Mouse (Mus musculus) mesoderm, embryonic 11.5 days (tissue): Measurements from ENCODE around the gene C1qtnf7.

ENCODE experiments used
- DNase-seq: peaks from one replicate; pipeline ENCODE4 v3.0.0-alpha.2; 2012; ENCODE audit warnings: low read depth, low spot score

Gene C1qtnf7

DNA sequence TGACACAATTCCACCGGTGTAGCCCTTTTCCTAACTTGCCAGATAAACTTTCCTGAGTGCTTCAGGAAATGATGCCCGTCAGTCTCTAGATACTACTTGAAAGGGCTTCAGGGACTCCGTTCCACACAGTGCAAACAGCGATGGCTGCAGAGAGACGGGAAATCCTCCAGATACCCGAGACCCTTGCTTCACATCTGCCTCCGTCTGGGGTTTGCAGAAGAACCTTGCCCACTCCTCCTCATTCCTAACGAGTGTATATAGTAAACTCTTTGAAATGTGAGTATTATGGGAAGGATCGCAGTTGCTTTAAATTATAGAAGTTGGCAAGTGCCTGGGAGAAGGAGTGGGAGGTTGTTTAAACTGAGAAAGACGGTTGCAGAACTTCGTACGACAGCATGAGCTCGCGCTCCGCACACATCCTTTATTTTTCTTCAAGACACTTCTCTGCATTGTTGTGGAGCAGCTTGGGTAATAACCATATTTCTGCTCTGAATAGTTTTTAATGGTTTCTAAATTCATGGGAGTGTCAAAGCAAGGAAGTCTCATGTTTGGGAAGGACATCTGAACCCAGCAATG is at the start of gene C1qtnf7:
Gene C1qtnf7 (plus strand): TSS at position 138 of the 576 bp plus-strand sequence.
- DNase-seq: peak; percentile 39

DNA sequence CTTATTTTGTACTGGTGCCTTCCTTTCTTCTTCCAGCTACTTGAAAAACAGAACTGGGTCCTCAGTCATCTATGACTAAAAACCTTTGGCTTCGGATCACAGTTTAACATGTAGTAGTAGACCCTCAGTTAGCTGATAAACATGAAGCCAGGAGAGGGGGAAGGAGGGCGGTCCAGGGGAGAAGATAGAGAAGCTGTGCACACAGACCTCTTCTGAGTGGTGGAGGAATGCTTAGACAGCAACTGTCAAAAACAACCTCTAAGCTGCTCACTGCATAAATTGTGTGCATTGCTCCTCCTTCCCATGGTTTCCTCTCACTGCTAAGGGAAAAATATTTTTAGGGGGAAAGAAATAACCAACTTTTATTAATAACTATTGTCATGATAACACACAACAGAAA is 48.6 kb upstream of the C1qtnf7 start:
- DNase-seq: no peak

DNA sequence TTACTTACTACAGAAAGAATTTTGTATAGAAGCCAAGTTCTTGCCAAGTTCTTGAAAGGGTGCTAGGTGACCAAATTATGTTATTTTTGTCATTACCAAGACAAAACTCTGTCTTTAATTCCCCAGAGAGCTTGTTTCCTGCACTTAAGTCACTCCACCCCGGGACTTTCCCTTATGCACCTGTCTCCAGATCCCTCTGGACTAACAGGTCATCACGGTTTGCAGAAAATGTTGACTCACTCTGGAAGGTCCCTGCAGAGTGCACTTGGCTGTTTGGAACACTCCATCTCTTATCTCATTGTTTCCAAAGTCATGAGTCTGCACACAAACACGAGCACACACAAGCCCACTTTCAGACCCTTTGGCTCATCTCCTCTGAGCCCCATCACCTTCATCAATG is 48.1 kb upstream of the C1qtnf7 start:
- DNase-seq: no peak

DNA sequence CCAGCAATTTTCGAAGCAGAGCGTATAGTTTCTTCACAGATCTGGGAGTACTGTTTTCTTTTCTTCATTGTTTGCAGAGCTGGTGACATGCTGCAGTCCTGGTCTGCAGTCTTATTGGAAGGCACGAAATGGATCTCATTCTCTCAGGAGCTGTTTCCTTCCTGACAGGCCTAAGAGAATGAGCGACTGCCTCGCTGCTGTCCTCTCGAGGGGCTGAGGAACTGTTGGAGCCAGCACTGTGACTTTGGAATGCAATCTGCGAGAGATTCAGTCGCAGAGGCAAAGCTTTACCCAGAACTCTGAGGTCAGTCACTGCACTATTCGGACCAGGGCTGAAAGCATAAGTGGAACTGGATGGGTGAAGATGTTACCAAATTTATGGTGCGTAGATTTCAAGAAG is 46.4 kb upstream of the C1qtnf7 start:
- DNase-seq: no peak

DNA sequence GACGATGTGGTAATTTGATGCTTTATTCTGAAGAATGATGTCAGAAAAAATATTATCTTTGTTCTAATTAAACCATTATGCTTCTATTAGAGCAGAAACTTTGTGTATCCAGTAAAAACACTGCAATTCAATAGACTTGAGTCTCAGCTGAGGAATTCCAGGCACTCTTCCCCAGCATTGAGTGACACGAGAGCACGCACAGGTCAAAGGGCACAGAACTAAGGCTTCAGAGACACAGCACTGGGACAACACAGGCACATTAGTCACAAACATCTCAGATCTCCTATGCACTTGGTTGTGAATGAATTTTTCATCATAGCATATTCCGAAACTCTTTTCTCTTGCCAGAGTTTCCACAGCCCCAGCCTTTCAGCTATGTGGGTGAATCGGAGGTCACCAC is 37.4 kb upstream of the C1qtnf7 start:
- peak; percentile 48 for DNase-seq

DNA sequence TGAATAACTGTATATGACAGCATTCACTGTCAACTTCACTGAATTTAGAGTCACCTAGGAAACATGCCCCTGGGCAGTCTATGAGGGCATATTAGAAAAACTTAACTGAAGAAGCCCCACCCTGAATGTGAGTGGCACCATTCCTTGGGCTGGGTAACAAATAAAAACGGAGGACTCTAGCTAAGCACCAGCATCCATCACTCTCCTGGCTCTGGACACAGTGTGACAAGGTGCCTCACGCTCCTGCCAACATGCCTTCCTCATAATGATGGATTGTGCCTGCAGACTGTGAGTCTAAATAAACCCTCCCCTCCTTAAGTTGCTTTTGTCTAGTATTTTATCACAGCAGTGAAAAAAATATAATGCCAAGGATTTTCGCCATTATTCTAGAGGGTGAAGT is 35.3 kb upstream of the C1qtnf7 start:
- no peak for DNase-seq

DNA sequence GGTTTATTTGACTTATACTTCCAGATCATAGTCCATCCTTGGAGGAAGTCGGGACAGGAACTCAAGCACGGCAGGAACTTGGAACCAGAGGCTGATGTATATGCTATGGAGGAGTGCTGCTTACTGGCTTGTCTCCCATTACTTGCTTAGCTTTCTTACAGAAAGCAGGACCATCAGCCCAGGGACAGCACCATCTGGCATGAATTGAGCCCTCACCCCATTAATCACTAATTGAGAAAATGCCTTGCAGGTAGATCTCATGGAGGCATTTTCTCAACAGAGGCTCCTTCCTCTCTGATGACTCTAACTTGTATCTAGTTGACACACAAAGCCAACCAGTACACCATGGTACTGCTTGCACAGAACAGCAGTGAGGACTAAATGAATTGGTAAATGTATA is 34.6 kb upstream of the C1qtnf7 start:
- no peak for DNase-seq

DNA sequence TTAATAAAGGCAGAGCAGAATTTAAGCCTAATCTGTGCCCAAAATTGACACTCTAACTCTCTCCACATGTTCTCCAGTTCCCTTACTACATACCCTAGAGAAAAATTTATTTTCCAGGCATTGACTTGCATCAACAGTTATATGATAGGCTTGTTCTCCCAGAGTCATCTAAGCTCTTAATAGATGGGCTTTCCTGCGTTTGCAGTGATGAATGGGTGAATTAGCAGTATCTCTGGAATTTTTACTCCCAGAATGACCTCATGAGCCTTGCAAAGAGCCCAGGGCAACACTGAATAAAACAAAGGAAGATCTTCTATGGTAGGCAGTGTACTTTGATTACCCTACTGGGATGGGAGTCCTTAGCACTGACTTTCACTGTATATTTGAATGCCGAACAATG is 33.5 kb upstream of the C1qtnf7 start:
- DNase-seq: peak; percentile 60

DNA sequence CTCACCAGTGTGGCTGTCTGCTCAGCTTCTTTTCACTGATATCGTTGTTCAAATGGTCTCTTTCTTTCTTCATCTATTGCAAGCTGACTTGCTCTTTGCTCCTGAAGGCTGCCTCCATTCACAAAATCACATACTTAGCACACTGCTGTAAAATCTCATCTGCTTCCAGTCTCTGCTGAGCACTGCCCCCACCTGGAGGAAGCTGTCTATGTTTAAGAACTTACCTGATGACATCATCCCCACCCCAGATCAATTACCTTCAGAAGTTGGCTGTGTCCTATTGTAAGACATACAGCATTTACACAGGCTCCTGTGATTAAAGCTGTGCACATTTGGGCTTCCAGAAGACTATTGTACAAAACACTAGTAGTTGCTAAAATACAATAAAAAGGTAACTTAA is 13.5 kb upstream of the C1qtnf7 start:
- DNase-seq: no peak

DNA sequence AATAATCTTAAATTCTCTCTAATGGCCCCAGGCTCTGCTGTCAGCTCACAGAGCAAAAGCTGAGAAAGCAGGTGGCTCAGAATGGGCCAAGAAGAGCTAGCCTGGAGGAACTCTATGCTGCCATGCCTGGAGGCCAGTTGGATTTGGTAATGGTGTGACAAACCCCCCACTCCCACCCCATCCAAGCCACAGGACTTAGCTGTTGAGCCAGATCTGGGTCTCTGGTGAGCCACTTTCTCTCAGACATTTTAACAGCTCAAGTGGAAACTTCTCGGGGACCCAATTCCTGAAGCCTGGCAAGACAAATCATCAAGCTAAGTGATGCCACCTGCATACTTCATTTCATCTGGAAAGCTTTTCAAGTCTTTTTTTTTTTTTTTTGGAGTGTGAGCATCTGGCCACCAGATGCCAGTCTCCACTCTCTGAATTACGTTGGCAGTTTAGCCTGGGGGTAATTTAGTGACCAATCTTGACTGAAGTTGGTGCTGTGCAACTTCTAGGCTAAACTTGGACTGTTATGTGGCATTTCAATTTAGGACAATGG is 11.0 kb upstream of the C1qtnf7 start:
- peak; percentile 63 for DNase-seq

DNA sequence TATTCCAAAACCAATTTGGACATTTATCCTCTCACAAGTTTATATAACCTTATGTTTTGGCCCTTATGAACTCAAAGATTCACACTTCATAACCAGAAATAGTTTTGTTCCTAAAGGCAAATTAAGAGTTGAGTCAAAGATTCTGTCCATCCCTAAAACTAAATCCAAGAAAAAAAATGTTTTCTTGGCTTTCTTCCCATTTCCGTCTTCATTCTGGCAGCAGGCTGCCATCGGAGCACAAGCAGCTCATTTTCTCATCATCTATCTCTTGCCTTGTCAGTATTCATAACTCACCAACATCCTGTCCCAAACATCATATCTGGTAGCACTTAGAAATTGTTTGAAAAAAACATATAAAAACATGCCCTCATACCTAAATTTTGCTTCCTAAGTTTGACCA is 6.9 kb upstream of the C1qtnf7 start:
- no peak for DNase-seq

DNA sequence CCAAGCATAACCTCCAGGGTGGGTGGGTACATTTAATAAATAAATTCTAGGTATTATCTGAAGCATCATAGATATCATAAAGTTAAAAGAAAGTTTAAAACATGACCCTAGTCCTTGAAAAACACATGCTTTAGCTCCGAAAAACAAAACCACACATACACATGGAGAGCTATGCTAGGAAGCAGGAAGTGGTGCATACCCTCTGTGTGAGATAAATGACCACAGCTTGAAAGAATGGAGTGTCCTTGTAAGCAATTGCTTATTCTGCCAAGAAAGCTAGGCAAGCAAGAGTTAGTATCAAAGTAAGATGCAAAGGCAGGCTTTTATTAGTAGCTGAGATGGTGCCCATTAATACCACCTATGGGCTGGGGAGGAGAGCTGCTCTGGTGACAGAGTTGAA is 6.4 kb upstream of the C1qtnf7 start:
- DNase-seq: no peak

DNA sequence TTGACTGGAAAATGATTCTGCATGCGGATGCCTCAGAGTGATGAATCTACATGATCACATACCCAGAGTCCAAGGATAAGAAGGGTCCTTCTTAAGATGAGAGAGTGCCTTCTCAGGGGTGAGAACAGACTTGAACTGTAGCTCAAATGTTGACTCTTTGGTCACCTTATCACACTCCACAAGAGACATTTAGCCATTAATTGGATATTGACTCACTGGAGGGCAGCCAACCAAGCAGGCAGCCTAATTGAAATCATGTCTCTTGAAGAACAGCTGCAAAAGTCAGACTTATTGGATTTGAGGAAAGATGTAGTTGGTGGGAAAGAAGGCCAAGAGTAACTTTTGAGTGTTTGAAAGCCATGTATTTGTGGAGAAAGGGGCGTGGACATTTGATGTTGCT is 4.2 kb upstream of the C1qtnf7 start:
- DNase-seq: no peak

DNA sequence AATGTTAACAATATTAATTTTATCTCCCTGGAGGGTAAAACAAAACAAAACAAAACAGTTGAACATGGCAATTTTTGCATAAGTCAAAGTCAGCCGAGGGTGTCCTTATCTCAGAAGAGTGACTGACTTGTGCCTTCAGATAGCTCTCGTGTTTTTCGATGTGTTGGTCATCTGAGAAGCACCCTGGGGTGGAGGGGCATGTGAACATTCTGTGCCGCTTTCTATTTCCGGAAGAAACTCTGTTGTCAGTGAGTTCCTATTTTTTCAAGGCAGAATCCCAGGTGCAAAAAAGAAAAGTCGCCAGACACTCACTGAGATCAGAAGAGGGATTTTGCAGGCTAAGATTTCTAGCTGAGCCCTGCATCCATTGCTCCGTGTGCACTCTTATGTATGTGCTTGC is 1.2 kb downstream of the C1qtnf7 start:
- DNase-seq: no peak

DNA sequence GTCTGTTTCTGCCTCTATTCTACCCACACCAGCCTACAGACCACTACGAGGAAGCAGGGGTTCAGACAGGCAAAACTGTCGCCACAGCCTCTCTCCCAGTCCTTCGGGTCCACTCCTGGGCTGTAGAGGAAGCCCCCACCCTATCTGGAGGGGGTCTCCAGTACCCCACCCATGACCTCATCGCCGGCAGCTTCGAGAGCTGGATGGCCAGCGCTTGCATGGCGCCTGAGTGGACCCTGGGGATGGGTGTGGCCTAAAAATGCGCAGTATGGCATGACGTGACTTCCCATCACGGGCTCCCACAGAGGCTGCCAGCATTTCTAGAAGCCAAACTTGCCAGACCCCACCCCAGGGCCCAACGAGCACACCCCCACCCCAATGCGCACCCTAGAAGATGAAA is 2.0 kb downstream of the C1qtnf7 start:
- DNase-seq: no peak

DNA sequence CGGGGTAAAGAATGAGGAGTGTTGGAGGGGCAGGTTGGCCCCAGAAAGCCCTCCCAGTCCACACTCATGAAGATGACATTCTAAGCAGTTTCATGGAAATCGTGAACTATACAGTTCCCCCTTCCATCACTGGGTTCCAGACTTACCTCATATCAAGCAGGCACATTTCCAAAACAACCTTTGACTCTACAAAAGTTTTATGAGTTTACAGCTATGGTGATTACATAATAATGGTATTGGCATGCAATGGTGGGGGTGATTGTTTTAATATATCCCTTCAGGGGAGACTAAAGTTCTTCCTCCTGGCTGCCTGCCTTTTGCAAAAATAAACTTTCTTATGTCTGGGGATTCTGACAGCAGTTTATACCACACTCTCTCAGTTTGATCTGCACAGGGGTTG is 4.6 kb downstream of the C1qtnf7 start:
- no peak for DNase-seq

DNA sequence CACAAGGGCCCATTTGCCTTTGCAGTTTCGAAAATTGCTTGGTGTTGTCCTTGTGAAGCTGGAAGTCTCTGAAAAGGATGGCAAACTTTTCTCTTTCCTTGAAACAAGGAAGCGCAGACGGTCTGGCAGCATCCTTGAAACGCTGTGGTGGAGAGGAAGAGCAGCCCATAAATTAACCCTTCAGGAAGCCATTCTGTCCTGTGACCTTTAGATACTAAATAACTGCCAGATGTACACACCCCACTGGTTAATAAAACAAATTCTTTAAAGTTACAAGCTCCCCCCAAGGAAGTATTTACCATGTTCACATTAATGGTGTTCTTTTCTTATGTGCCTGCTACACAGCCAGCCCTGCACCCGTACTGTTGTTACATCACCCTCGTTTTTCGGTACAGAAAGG is 6.0 kb downstream of the C1qtnf7 start:
- no peak for DNase-seq

DNA sequence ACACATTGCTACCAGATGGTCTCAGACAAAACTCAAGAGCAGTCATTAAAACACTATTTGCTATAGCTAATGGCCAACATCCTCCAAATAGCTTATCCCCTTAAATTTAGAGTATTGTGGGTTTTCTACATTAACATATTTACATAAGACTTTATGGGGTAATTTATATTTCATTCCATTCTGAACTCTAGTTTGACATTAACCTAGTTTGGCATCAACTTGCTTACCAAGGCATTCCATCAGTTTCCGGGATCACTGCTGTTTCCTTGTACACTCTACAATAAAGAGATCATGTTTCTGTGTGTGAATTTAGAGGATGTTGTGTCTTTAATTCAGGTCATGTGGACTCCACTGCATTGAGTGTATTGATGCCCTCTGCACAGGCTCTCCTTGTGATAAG is 7.5 kb downstream of the C1qtnf7 start:
- no peak for DNase-seq

DNA sequence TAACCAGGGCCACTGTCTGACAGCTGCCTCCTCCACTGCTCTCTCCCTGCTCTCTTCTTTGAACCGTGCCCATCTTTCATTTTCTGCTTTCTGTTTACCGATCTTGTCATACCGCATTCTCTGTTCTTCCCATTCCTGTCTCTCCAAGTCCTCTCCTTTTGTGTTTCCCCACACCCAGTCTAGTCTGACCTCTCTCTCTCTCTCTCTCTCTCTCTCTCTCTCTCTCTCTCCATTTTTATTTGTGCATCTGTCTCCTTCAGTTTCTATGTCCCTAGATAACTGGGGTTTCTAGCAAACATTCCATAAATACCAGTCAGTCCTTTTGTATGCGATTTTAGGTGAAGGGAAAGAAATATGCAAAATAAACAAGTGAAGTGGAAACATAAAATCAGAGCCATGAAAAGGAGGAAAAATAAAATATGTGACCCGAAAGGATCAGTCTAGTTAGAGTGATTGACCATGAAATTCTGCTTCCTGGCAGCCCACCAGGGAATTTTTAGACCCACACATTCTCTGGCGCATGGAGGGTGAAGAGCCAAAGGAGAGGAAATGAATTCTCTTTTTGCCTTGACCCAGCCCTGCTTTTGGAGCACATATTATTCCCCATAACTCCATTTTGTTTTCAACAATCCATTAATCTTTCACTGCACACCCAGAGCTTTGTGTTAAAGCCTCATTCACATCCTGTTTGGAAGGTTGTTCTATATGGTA is 11.7 kb downstream of the C1qtnf7 start:
- DNase-seq: no peak

DNA sequence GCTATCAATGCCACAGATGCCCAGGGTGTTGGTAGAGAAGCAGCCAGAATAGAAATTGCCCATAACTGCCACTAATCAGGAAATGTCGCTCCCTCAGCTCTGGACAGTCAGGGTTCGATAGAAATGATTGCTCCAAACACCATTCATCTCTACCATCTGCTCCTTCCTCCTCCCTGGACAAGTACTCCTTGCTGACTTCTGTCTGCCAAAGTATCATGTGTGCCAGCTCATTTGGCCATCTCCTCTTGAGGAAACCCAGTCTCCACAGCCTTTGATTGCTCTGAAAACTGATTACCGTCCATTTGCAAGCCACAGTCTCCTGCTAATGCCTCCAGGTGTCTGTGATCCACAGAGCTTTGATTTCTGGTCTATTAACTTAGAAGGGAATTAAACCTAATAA is 14.8 kb downstream of the C1qtnf7 start:
- DNase-seq: no peak

DNA sequence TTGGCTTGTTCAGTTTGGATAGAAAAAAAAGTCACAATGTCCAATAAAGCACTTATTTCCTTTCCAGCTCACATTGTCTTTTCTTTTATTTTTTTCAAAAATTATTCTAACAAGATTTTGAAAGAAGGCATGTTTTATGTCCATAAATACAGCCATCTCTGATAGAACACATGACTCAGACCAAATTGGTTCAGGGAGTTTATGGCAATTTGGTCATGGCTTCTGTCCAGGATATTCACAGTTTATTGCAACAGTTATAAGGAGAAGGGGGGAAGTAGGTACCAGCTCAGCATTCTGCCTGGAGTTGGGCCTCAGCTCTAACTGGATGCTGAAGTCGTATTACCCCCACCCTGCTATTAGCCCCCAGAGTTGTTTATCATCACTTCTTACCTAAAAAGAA is 15.5 kb downstream of the C1qtnf7 start:
- DNase-seq: no peak

DNA sequence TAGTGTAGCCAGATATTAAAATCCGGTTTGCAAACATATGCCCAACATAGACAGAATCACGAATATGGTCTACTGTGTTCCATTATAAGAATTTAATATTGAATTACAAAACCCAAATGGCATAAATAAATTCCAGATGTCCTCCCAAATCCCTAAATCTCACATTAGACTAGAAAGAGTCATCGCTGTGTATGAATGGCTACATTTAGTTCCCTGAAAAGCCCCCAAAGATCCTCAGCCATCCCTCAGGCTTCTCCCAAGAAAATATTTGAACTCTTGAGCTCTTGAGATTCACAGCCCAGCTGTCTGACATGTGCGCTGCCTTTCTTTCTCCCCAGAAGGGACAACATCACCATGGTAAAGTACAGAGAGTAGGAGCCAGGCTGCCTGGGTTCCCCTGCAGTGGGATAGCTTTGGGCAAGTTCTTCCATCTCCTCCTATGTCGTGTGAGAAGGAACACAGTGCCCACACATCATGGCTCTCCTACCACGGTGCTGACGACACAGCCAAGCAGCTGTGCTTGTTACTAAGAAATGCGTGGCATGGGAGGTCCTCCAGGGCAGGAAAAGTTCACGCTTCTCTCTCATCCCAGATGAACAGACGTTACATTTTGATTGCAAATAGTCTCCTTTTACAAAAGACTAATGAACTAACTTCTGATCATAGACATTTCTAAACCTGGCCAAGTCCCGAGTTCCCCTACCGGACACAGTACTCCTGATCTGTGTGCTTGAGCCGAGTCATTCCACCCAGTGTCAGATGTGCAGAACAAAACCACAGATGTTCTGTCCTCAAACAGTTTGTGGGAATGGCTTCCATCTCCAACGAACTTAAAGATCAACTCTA is 23.2 kb downstream of the C1qtnf7 start:
- DNase-seq: no peak

DNA sequence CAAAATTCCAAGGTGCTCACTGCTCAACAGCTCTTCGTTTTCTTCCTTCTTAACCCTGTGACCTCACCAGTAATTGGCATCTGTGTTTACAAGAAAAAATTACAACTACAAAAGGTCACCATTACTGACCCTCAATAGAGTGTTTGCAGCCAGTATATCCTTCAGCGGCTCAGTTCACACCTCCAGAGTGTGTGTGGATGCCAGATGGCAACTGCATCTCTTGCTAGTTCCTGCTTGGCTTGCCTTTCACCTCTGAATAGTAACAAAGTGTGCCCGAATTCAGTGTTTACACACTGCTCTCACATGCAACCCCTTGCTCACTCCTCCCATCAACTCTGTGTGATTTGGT is 23.8 kb downstream of the C1qtnf7 start:
- no peak for DNase-seq
